ENCODE assay signal across 10 mouse cellular contexts in the genomic region with DNA sequence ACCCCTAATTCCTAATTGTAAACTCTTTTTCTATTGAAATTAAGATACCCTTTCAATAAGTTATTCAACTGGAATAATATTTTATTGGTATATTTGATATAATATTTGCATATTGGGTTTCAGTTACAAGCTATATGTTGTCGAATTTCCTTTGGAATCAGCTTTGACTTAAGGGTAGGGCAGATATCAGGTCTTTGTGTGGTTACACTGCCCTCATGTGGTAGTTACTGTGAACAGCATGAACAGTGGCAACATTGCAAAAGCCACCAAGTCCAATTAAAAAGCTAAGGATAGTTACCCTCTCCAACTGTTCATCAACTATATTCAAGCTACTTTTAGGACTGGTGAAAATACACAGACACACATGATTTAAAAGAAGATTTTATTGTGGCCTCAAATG. TPM values are rescaled to one million over a fixed set of nuclear protein-coding genes. Genes with fewer than 3 reads are reported as not detected.
DNase-seq lines count a peak whose midpoint lies in the region; ATAC-seq lines count a peak whose summit lies in the region.
"Had no signal": no experiment of that assay in that cellular context is flagged by ENCODE, and none has a peak within 500 bp of the region (broad histone marks: within the 10 kb centered on the region; RNA-seq: fewer than 3 reads in every experiment).

No protein-coding gene starts in this region.

- 46% methylated on average over 1 of the region's 1 CpGs for WGBS in forebrain, embryonic 14.5 days
- 55% methylated on average over 1 of the region's 1 CpGs for WGBS in forebrain, embryonic 15.5 days
- 67% methylated on average over 1 of the region's 1 CpGs for WGBS in midbrain, embryonic 13.5 days
- WGBS in midbrain, embryonic 10.5 days: 66% methylated on average over 1 of the region's 1 CpGs

- no peaks in the 10 kb centered on the region for H3K27me3 ChIP-seq in forebrain, embryonic 14.5 days (replicated peaks; ENCODE audit: control insufficient read depth, insufficient read depth, low read length)
- H3K27me3 ChIP-seq in forebrain, embryonic 15.5 days: no peaks in the 10 kb centered on the region
- H3K27me3 ChIP-seq in midbrain, embryonic 13.5 days: no peaks in the 10 kb centered on the region
- no peaks in the 10 kb centered on the region for H3K27me3 ChIP-seq in midbrain, embryonic 10.5 days (ENCODE audit: low read depth, poor library complexity, severe bottlenecking)
- H3K27me3 ChIP-seq: heart, embryonic 15.5 days had no signal

- H3K9ac ChIP-seq in forebrain, embryonic 14.5 days (ENCODE audit: low read length): no peak overlapping the region
- no peak overlapping the region for H3K9ac ChIP-seq in forebrain, embryonic 15.5 days (replicated peaks)
- no peak overlapping the region for H3K9ac ChIP-seq in midbrain, embryonic 13.5 days (replicated peaks)
- H3K9ac ChIP-seq: heart, embryonic 15.5 days had no signal

- H3K27ac ChIP-seq in forebrain, embryonic 14.5 days (ENCODE audit: low read depth, low read length): no peak overlapping the region
- no peak overlapping the region for H3K27ac ChIP-seq in forebrain, embryonic 15.5 days (replicated peaks)
- no peak overlapping the region for H3K27ac ChIP-seq in midbrain, embryonic 13.5 days
- H3K27ac ChIP-seq in midbrain, embryonic 10.5 days (replicated peaks): no peak overlapping the region
- H3K27ac ChIP-seq: heart, embryonic 15.5 days; macrophage had no signal

- no peaks in the 10 kb centered on the region for H3K9me3 ChIP-seq in forebrain, embryonic 14.5 days (replicated peaks; ENCODE audit: control insufficient read depth, low read length)
- no peaks in the 10 kb centered on the region for H3K9me3 ChIP-seq in forebrain, embryonic 15.5 days
- no peaks in the 10 kb centered on the region for H3K9me3 ChIP-seq in midbrain, embryonic 13.5 days
- no peaks in the 10 kb centered on the region for H3K9me3 ChIP-seq in midbrain, embryonic 10.5 days (replicated peaks)
- H3K9me3 ChIP-seq: heart, embryonic 15.5 days had no signal

- H3K4me3 ChIP-seq in forebrain, embryonic 14.5 days (ENCODE audit: low read depth, low read length): no peak overlapping the region
- no peak overlapping the region for H3K4me3 ChIP-seq in forebrain, embryonic 15.5 days
- H3K4me3 ChIP-seq in midbrain, embryonic 13.5 days (replicated peaks): no peak overlapping the region
- no peak overlapping the region for H3K4me3 ChIP-seq in midbrain, embryonic 10.5 days
- H3K4me3 ChIP-seq: heart, embryonic 15.5 days had no signal

- no peak overlapping the region for H3K4me2 ChIP-seq in forebrain, embryonic 14.5 days (ENCODE audit: low read length)
- H3K4me2 ChIP-seq in forebrain, embryonic 15.5 days (replicated peaks): no peak overlapping the region
- H3K4me2 ChIP-seq in midbrain, embryonic 13.5 days (replicated peaks): no peak overlapping the region
- H3K4me2 ChIP-seq: heart, embryonic 15.5 days had no signal

- 0 out of 2 replicates have a peak, but pooled peaks have one; percentile 61 for ATAC-seq in forebrain, embryonic 14.5 days
- ATAC-seq in forebrain, embryonic 15.5 days (replicated peaks): no peak
- 0 out of 2 replicates have a peak, but pooled peaks have one; percentile 48 for ATAC-seq in midbrain, embryonic 13.5 days
- peak; percentile 90 for ATAC-seq in megakaryocyte progenitor cell, adult 5-6 weeks (replicated peaks; ENCODE audit: poor library complexity)

- H3K36me3 ChIP-seq in forebrain, embryonic 14.5 days (ENCODE audit: control insufficient read depth, insufficient read depth, low read length): no peaks in the 10 kb centered on the region
- H3K36me3 ChIP-seq in forebrain, embryonic 15.5 days: no peaks in the 10 kb centered on the region
- no peaks in the 10 kb centered on the region for H3K36me3 ChIP-seq in midbrain, embryonic 13.5 days
- no peaks in the 10 kb centered on the region for H3K36me3 ChIP-seq in midbrain, embryonic 10.5 days
- H3K36me3 ChIP-seq: heart, embryonic 15.5 days had no signal

- H3K4me1 ChIP-seq in forebrain, embryonic 14.5 days (ENCODE audit: control insufficient read depth, insufficient read depth, low read length): no peaks in the 10 kb centered on the region
- no peaks in the 10 kb centered on the region for H3K4me1 ChIP-seq in forebrain, embryonic 15.5 days
- no peaks in the 10 kb centered on the region for H3K4me1 ChIP-seq in midbrain, embryonic 13.5 days (replicated peaks)
- H3K4me1 ChIP-seq in midbrain, embryonic 10.5 days: no peaks in the 10 kb centered on the region
- H3K4me1 ChIP-seq: heart, embryonic 15.5 days had no signal

- DNase-seq in forebrain, embryonic 14.5 days (ENCODE audit: low spot score): peak; percentile 51
- DNase-seq in midbrain, embryonic 10.5 days (ENCODE audit: low spot score): no peak
- DNase-seq in embryo, embryonic 11 days: peak; percentile 46
- no peak for DNase-seq in frontal cortex, postnatal 10 days (ENCODE audit: low spot score in 2 of 2)
- no peak for DNase-seq in right cerebral cortex, postnatal 4 days

RNA-seq across cellular contexts. Expression of a gene that starts 11.6 kb away (rescaled TPM):
- polyA plus RNA-seq in forebrain, embryonic 14.5 days (2014; fragmentation: Nextera tagmentation; extraction: Ambion mirVana): not detected in 2 replicates
- not detected in 2 replicates for polyA plus RNA-seq in forebrain, embryonic 15.5 days (2015; fragmentation: Nextera tagmentation; extraction: Ambion mirVana)
- not detected in 2 replicates for polyA plus RNA-seq in midbrain, embryonic 13.5 days (2015; fragmentation: Nextera tagmentation; extraction: Ambion mirVana)
- polyA plus RNA-seq in midbrain, embryonic 10.5 days (2016; fragmentation: Nextera tagmentation; extraction: Ambion mirVana): not detected in 2 replicates
- not detected in 2 replicates for total RNA-seq in megakaryocyte progenitor cell, adult 5-6 weeks (2015)
- not detected in 2 replicates for total RNA-seq in megakaryocyte progenitor cell, adult 5-6 weeks (2017)
- polyA plus RNA-seq: heart, embryonic 15.5 days; macrophage had no signal

Comparison
In these comparisons a context has a peak if more than half of its experiments do, and no peak if none do; other contexts are left out.
1. DNase-seq: peak in forebrain, embryonic 14.5 days (single experiment) and embryo, embryonic 11 days (single experiment); none in midbrain, embryonic 10.5 days (single experiment), frontal cortex, postnatal 10 days (0 of 2) and right cerebral cortex, postnatal 4 days (single experiment).